Mouse (Mus musculus) C2C12 (cell line): ENCODE data around the gene Lhpp. TPM values are rescaled to one million over a fixed set of nuclear protein-coding genes. Genes with fewer than 3 reads are reported as not detected.

ENCODE experiments used
- H3K27me3 ChIP-seq: one replicate; pipeline ENCODE4 v1.6.1; 2011; ENCODE audit not compliant: control insufficient read depth, insufficient read depth, insufficient read length
- H3K36me3 ChIP-seq: one replicate; pipeline ENCODE4 v1.6.1; 2011; ENCODE audit not compliant: control insufficient read depth, insufficient read depth
- H3K4me3 ChIP-seq: one replicate; pipeline ENCODE4 v1.5.1; 2011; ENCODE audit warnings: mild to moderate bottlenecking, control low read depth; ENCODE audit not compliant: poor library complexity, insufficient read depth, severe bottlenecking
- H3K79me2 ChIP-seq: one replicate; pipeline ENCODE4 v1.6.1; 2011; ENCODE audit not compliant: control insufficient read depth, insufficient read depth
- H3K79me3 ChIP-seq: one replicate; pipeline ENCODE4 v1.6.1; 2011; ENCODE audit warnings: low read depth, control low read depth
- H3ac ChIP-seq: one replicate; pipeline ENCODE3; 2011; ENCODE audit warnings: low read depth; ENCODE audit not compliant: control insufficient read depth, insufficient read length
- CEBPB ChIP-seq: IDR thresholded peaks from one replicate; pipeline ENCODE4 v1.6.1; 2011; ENCODE audit warnings: low read depth, mild to moderate bottlenecking, control low read depth, moderate library complexity
- CTCF ChIP-seq: IDR thresholded peaks from one replicate; pipeline ENCODE4 v1.5.1; 2011; ENCODE audit not compliant: control insufficient read depth, insufficient read depth, insufficient read length
- FOSL1 ChIP-seq: IDR thresholded peaks from one replicate; pipeline ENCODE4 v1.8.0; 2011; ENCODE audit warnings: mild to moderate bottlenecking, low read length; ENCODE audit not compliant: poor library complexity, insufficient read depth, severe bottlenecking
- MAX ChIP-seq: IDR thresholded peaks from one replicate; pipeline ENCODE4 v1.6.1; 2011; ENCODE audit warnings: mild to moderate bottlenecking, control low read depth
- MYOD1 ChIP-seq: IDR thresholded peaks from one replicate; pipeline ENCODE4 v1.6.1; 2011; ENCODE audit warnings: low read depth; ENCODE audit not compliant: control insufficient read depth, insufficient read length
- MYOG ChIP-seq: IDR thresholded peaks from one replicate; pipeline ENCODE4 v1.6.1; 2011; ENCODE audit not compliant: control insufficient read depth, insufficient read length; ENCODE audit errors: extremely low read depth
- USF1 ChIP-seq: IDR thresholded peaks from one replicate; pipeline ENCODE4 v1.6.1; 2011; ENCODE audit warnings: low read depth, mild to moderate bottlenecking, control low read depth, moderate library complexity
- polyA plus RNA-seq: library from polyadenylated mRNA; unstranded; fragments of >200 nt; fragmentation: generic; extraction: Trizol; gene quantifications from one replicate; pipeline ENCODE4 v1.2.1, GENCODE M21; 2012; ENCODE audit warnings: missing spikeins

Lhpp gene
- polyA plus RNA-seq, 1 experiment = 2.9 TPM

- TF ChIP-seq USF1 (no peak), FOSL1 (no peak), CEBPB (no peak), MYOD1 (no peak), CTCF (no peak), MAX (no peak), MYOG (no peak)
Observed at GRCm38 (mm10) chr7:132644605-132645279, 34.3 kb downstream of the Lhpp start.

GRCm38 (mm10) chr7:132646514-132646913, 36.1 kb downstream of the Lhpp start:
- no peak overlapping the region for H3K4me3 ChIP-seq
- peaks cover 17% of the 10 kb centered on the region for H3K27me3 ChIP-seq
- H3K36me3 ChIP-seq = no peaks in the 10 kb centered on the region
- no peak overlapping the region for H3ac ChIP-seq
- no peaks in the 10 kb centered on the region for H3K79me2 ChIP-seq
- TF ChIP-seq MYOG (no peak), MAX (no peak)
- no peaks in the 10 kb centered on the region for H3K79me3 ChIP-seq

More at GRCm38 (mm10) chr7:132644605-132645279, 34.3 kb downstream of the Lhpp start:
- Histone ChIP-seq H3K79me2 (no peaks in the 10 kb centered on the region), H3K79me3 (no peaks in the 10 kb centered on the region), H3K36me3 (no peaks in the 10 kb centered on the region), H3ac (no peak overlapping the region), H3K4me3 (no peak overlapping the region), H3K27me3 (peaks cover 7% of the 10 kb centered on the region)

GRCm38 (mm10) chr7:132654412-132654811, 44.0 kb downstream of the Lhpp start:
- no peak for TF ChIP-seq FOSL1
- H3K79me2 ChIP-seq = no peaks in the 10 kb centered on the region

GRCm38 (mm10) chr7:132656075-132656474, 45.6 kb downstream of the Lhpp start:
- H3K36me3 ChIP-seq = no peaks in the 10 kb centered on the region
- H3ac ChIP-seq = no peak overlapping the region
- TF ChIP-seq CTCF (peak; percentile 61), CEBPB (no peak)
- H3K79me3 ChIP-seq = no peaks in the 10 kb centered on the region
- H3K79me2 ChIP-seq = no peaks in the 10 kb centered on the region
- peaks cover 6% of the 10 kb centered on the region for H3K27me3 ChIP-seq
- no peak overlapping the region for H3K4me3 ChIP-seq

More at GRCm38 (mm10) chr7:132654412-132654811, 44.0 kb downstream of the Lhpp start:
- peaks cover 13% of the 10 kb centered on the region for H3K27me3 ChIP-seq
- no peak overlapping the region for H3ac ChIP-seq
- H3K36me3 ChIP-seq = no peaks in the 10 kb centered on the region
- no peaks in the 10 kb centered on the region for H3K79me3 ChIP-seq
- no peak overlapping the region for H3K4me3 ChIP-seq

- H3K36me3 ChIP-seq = no peaks in the 10 kb centered on the region
- no peak overlapping the region for H3ac ChIP-seq
- no peaks in the 10 kb centered on the region for H3K79me2 ChIP-seq
- no peaks in the 10 kb centered on the region for H3K79me3 ChIP-seq
- no peak for TF ChIP-seq CEBPB
- TF ChIP-seq CTCF = peak; percentile 29
- H3K4me3 ChIP-seq = no peak overlapping the region
- H3K27me3 ChIP-seq = peaks cover 4% of the 10 kb centered on the region
Observed at GRCm38 (mm10) chr7:132656548-132656947, 46.1 kb downstream of the Lhpp start.

- H3K36me3 ChIP-seq = no peaks in the 10 kb centered on the region
- TF ChIP-seq CTCF (no peak), CEBPB (no peak), MAX (no peak), MYOD1 (no peak), FOSL1 (no peak), USF1 (no peak)
Observed at GRCm38 (mm10) chr7:132657371-132658057, 47.1 kb downstream of the Lhpp start.

More at GRCm38 (mm10) chr7:132657371-132658057, 47.1 kb downstream of the Lhpp start:
- no peak overlapping the region for H3K4me3 ChIP-seq
- H3ac ChIP-seq = no peak overlapping the region
- peaks cover 3% of the 10 kb centered on the region for H3K27me3 ChIP-seq
- H3K79me2 ChIP-seq = no peaks in the 10 kb centered on the region
- no peaks in the 10 kb centered on the region for H3K79me3 ChIP-seq
